Mouse (Mus musculus): ENCODE measurements at regions not wholly inside any gene's neighbourhood (a gene's known extent, or its start where the extent isn't known, plus 50 kb on each side); places are given as distances from the start of the nearest gene placed in this dataset.

GRCm38 (mm10) chr1:77219488-77220321, 295.2 kb downstream of the Epha4 start:
- H3ac ChIP-seq (ENCODE audit: control insufficient read depth, insufficient read length, low read depth) = no peak overlapping the region
- no peaks in the 10 kb centered on the region for H3K79me3 ChIP-seq (ENCODE audit: low read depth)
- no peaks in the 10 kb centered on the region for H3K36me3 ChIP-seq (ENCODE audit: control insufficient read depth, insufficient read depth)
- H3K27me3 ChIP-seq (ENCODE audit: control insufficient read depth, insufficient read depth, insufficient read length) = no peaks in the 10 kb centered on the region
- no peak overlapping the region for H3K4me3 ChIP-seq (ENCODE audit: insufficient read depth, poor library complexity, severe bottlenecking)
- TF ChIP-seq CTCF (IDR thresholded peaks at IDR 0.05; ENCODE audit: control insufficient read depth, insufficient read depth, insufficient read length) (no peak), MYOG (IDR thresholded peaks at IDR 0.05; ENCODE audit: control insufficient read depth, extremely low read depth, insufficient read length) (no peak), MAX (IDR thresholded peaks at IDR 0.05) (no peak), FOSL1 (IDR thresholded peaks at IDR 0.05; ENCODE audit: insufficient read depth, low read length, poor library complexity, severe bottlenecking) (no peak), MYOD1 (IDR thresholded peaks at IDR 0.05; ENCODE audit: control insufficient read depth, insufficient read length, low read depth) (no peak), USF1 (IDR thresholded peaks at IDR 0.05; ENCODE audit: low read depth) (no peak), CEBPB (IDR thresholded peaks at IDR 0.05; ENCODE audit: low read depth) (no peak)
- no peaks in the 10 kb centered on the region for H3K79me2 ChIP-seq (ENCODE audit: control insufficient read depth, insufficient read depth)

GRCm38 (mm10) chr1:77220322-77220590, 294.6 kb downstream of the Epha4 start:
- H3K79me3 ChIP-seq (ENCODE audit: low read depth) = no peaks in the 10 kb centered on the region
- no peak overlapping the region for H3ac ChIP-seq (ENCODE audit: control insufficient read depth, insufficient read length, low read depth)
- no peaks in the 10 kb centered on the region for H3K36me3 ChIP-seq (ENCODE audit: control insufficient read depth, insufficient read depth)
- H3K79me2 ChIP-seq (ENCODE audit: control insufficient read depth, insufficient read depth) = no peaks in the 10 kb centered on the region
- H3K27me3 ChIP-seq (ENCODE audit: control insufficient read depth, insufficient read depth, insufficient read length) = no peaks in the 10 kb centered on the region
- TF ChIP-seq MYOG (IDR thresholded peaks at IDR 0.05; ENCODE audit: control insufficient read depth, extremely low read depth, insufficient read length) (no peak), MAX (IDR thresholded peaks at IDR 0.05) (no peak), CEBPB (IDR thresholded peaks at IDR 0.05; ENCODE audit: low read depth) (no peak), USF1 (IDR thresholded peaks at IDR 0.05; ENCODE audit: low read depth) (no peak)
- no peak overlapping the region for H3K4me3 ChIP-seq (ENCODE audit: insufficient read depth, poor library complexity, severe bottlenecking)

DNA sequence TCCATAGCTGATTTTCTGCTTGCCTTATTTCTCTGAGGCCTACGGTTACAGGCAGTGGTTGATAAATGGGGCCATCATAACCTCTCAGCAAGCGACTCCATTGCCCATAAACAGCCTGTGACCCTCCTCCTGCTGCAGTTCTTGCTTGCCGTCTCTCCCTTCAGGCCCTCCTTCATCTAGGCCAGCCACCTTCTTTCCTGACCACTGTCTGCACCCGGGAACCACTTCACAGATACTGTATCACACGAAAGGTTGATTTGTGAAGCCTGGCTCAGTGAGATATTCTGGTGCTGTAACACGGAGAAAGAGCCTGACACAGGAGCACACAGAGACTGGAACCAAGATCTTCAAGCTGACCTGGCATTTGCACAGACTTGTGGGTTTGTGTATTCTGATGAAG, 294.1 kb downstream of the Epha4 start:
- no peaks in the 10 kb centered on the region for H3K27me3 ChIP-seq (ENCODE audit: control insufficient read depth, insufficient read depth, insufficient read length)
- H3K36me3 ChIP-seq (ENCODE audit: control insufficient read depth, insufficient read depth) = no peaks in the 10 kb centered on the region
- no peaks in the 10 kb centered on the region for H3K79me3 ChIP-seq (ENCODE audit: low read depth)
- TF ChIP-seq FOSL1 (IDR thresholded peaks at IDR 0.05; ENCODE audit: insufficient read depth, low read length, poor library complexity, severe bottlenecking) (no peak), CTCF (IDR thresholded peaks at IDR 0.05; ENCODE audit: control insufficient read depth, insufficient read depth, insufficient read length) (no peak), MAX (IDR thresholded peaks at IDR 0.05) (no peak), MYOD1 (IDR thresholded peaks at IDR 0.05; ENCODE audit: control insufficient read depth, insufficient read length, low read depth) (no peak), USF1 (IDR thresholded peaks at IDR 0.05; ENCODE audit: low read depth) (no peak), MYOG (IDR thresholded peaks at IDR 0.05; ENCODE audit: control insufficient read depth, extremely low read depth, insufficient read length) (no peak), CEBPB (IDR thresholded peaks at IDR 0.05; ENCODE audit: low read depth) (no peak)
- H3ac ChIP-seq (ENCODE audit: control insufficient read depth, insufficient read length, low read depth) = no peak overlapping the region
- no peaks in the 10 kb centered on the region for H3K79me2 ChIP-seq (ENCODE audit: control insufficient read depth, insufficient read depth)
- no peak overlapping the region for H3K4me3 ChIP-seq (ENCODE audit: insufficient read depth, poor library complexity, severe bottlenecking)

DNA sequence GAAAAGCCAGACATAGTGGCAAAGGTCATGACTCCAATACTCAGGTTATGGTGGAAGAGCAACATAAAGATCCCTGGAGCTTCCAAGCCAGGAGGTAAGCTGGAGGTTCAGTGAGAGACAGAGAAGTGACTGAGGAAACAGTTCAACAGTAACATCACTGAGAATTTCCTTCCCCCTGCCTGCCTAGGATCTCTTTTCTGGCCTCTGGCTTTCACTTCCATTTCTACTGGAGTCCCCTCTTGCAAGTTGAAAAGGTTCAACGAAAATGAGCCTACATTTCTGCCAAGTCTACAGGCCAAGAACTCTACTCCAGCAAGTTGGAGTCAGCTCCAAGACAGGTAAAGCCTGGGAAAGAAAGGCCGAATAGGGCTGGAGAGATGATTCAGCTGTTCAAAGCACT, 293.0 kb downstream of the Epha4 start:
- no peak for TF ChIP-seq CTCF (IDR thresholded peaks at IDR 0.05; ENCODE audit: control insufficient read depth, insufficient read depth, insufficient read length)
- TF ChIP-seq FOSL1 (IDR thresholded peaks at IDR 0.05; ENCODE audit: insufficient read depth, low read length, poor library complexity, severe bottlenecking) = no peak
- TF ChIP-seq MYOD1 (IDR thresholded peaks at IDR 0.05; ENCODE audit: control insufficient read depth, insufficient read length, low read depth) = no peak
- no peak for TF ChIP-seq MAX (IDR thresholded peaks at IDR 0.05)
- Histone ChIP-seq H3K4me3 (ENCODE audit: insufficient read depth, poor library complexity, severe bottlenecking) (no peak overlapping the region), H3K79me2 (ENCODE audit: control insufficient read depth, insufficient read depth) (no peaks in the 10 kb centered on the region), H3ac (ENCODE audit: control insufficient read depth, insufficient read length, low read depth) (no peak overlapping the region), H3K36me3 (ENCODE audit: control insufficient read depth, insufficient read depth) (no peaks in the 10 kb centered on the region), H3K79me3 (ENCODE audit: low read depth) (no peaks in the 10 kb centered on the region), H3K27me3 (ENCODE audit: control insufficient read depth, insufficient read depth, insufficient read length) (no peaks in the 10 kb centered on the region)

DNA sequence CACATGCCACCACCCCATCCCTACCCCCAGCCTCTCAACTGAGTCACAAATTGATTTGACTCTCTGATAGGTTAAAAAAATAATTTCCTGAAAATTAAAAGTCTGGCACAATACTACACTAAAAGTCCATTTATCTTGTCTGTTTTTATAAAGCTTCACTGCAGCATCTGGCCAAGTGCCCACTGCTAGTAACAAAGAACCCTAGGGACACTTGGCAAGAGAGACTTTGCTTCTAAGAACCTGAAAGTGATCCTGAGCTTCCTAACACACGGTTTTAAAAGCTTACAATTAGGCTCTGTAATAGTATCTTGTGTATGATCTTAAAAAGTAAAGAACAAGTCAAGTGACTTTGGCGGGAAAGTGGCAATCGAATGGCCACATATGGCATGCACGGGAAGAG, 288.3 kb downstream of the Epha4 start:
- TF ChIP-seq USF1 (IDR thresholded peaks at IDR 0.05; ENCODE audit: low read depth) (no peak), FOSL1 (IDR thresholded peaks at IDR 0.05; ENCODE audit: insufficient read depth, low read length, poor library complexity, severe bottlenecking) (no peak), MYOG (IDR thresholded peaks at IDR 0.05; ENCODE audit: control insufficient read depth, extremely low read depth, insufficient read length) (no peak), MAX (IDR thresholded peaks at IDR 0.05) (no peak), CEBPB (IDR thresholded peaks at IDR 0.05; ENCODE audit: low read depth) (no peak), CTCF (IDR thresholded peaks at IDR 0.05; ENCODE audit: control insufficient read depth, insufficient read depth, insufficient read length) (no peak), MYOD1 (IDR thresholded peaks at IDR 0.05; ENCODE audit: control insufficient read depth, insufficient read length, low read depth) (no peak)
- no peaks in the 10 kb centered on the region for H3K36me3 ChIP-seq (ENCODE audit: control insufficient read depth, insufficient read depth)
- H3K79me2 ChIP-seq (ENCODE audit: control insufficient read depth, insufficient read depth) = no peaks in the 10 kb centered on the region
- H3K27me3 ChIP-seq (ENCODE audit: control insufficient read depth, insufficient read depth, insufficient read length) = no peaks in the 10 kb centered on the region
- H3K4me3 ChIP-seq (ENCODE audit: insufficient read depth, poor library complexity, severe bottlenecking) = no peak overlapping the region
- H3ac ChIP-seq (ENCODE audit: control insufficient read depth, insufficient read length, low read depth) = no peak overlapping the region
- H3K79me3 ChIP-seq (ENCODE audit: low read depth) = no peaks in the 10 kb centered on the region

- Histone ChIP-seq H3K27me3 (ENCODE audit: control insufficient read depth, insufficient read depth, insufficient read length) (no peaks in the 10 kb centered on the region), H3ac (ENCODE audit: control insufficient read depth, insufficient read length, low read depth) (no peak overlapping the region), H3K79me2 (ENCODE audit: control insufficient read depth, insufficient read depth) (no peaks in the 10 kb centered on the region), H3K36me3 (ENCODE audit: control insufficient read depth, insufficient read depth) (no peaks in the 10 kb centered on the region), H3K4me3 (ENCODE audit: insufficient read depth, poor library complexity, severe bottlenecking) (no peak overlapping the region), H3K79me3 (ENCODE audit: low read depth) (no peaks in the 10 kb centered on the region)
- TF ChIP-seq USF1 (IDR thresholded peaks at IDR 0.05; ENCODE audit: low read depth) (no peak), CEBPB (IDR thresholded peaks at IDR 0.05; ENCODE audit: low read depth) (no peak), MAX (IDR thresholded peaks at IDR 0.05) (no peak), CTCF (IDR thresholded peaks at IDR 0.05; ENCODE audit: control insufficient read depth, insufficient read depth, insufficient read length) (no peak), FOSL1 (IDR thresholded peaks at IDR 0.05; ENCODE audit: insufficient read depth, low read length, poor library complexity, severe bottlenecking) (no peak), MYOG (IDR thresholded peaks at IDR 0.05; ENCODE audit: control insufficient read depth, extremely low read depth, insufficient read length) (no peak), MYOD1 (IDR thresholded peaks at IDR 0.05; ENCODE audit: control insufficient read depth, insufficient read length, low read depth) (no peak)
Observed at GRCm38 (mm10) chr1:77226991-77227515, 287.8 kb downstream of the Epha4 start.

Measured in C2C12 (cell line).